Mouse (Mus musculus) neutrophil, adult 5-6 weeks (primary cell): Measurements from ENCODE around the gene Fbxo41. TPM values are rescaled to one million over a fixed set of nuclear protein-coding genes. Genes with fewer than 3 reads are reported as not detected.

Experiments used
- ATAC-seq: fragments of 151-379, 151-347 bp; 2 replicates; pipeline ENCODE4 v1.8.0; 2017; ENCODE audit warnings: mild to moderate bottlenecking, moderate TSS enrichment; ENCODE audit not compliant: insufficient number of reproducible peaks, poor library complexity, low FRiP score, severe bottlenecking; ENCODE audit errors: extremely low read depth
- total RNA-seq: library from RNA; stranded (forward); fragments of 200-1000 nt; gene quantifications from 2 replicates; pipeline ENCODE4 v1.2.3, GENCODE M21; 2017

Fbxo41 gene
- 0.12 TPM in 1 of 2 replicates, not detected in the other for total RNA-seq

- ATAC-seq: no peak
Observed at GRCm38 (mm10) chr6:85502911-85503250, at the start of gene Fbxo41. Gene Fbxo41 (minus strand): TSS chr6:85502994.

- no peak for ATAC-seq
Observed at GRCm38 (mm10) chr6:85547642-85548041, 44.8 kb upstream of the Fbxo41 start.

DNA sequence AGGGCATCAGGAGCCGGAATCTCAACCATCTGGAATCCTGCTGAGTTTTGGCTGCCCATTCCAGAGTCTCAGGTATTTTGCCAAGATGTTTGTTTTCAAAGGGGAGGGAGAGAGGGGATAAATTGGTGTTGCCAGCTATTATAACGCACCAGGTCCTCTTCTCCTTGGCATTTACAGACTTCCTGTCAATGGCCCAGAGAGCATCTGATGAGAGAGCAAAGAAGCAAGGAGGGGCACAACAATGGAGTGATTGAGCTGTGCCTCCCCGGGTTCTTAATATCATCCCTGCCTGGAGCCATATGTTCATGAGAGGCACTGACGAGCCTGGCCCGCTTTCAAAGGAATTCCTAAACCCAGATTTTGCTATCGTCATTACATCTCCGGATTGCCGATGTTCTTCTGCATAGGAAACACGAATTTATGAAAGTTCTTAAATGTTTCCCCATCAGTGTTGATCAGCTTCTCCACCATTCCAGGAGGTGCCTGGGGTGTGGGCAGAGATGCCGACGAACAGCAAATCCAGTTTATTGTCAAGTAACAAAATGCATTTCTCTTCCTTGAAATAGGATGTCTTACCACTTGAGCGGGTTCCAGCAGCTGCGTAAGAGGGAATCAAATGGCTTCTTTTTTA is 41.6 kb upstream of the Fbxo41 start:
- no peak for ATAC-seq

DNA sequence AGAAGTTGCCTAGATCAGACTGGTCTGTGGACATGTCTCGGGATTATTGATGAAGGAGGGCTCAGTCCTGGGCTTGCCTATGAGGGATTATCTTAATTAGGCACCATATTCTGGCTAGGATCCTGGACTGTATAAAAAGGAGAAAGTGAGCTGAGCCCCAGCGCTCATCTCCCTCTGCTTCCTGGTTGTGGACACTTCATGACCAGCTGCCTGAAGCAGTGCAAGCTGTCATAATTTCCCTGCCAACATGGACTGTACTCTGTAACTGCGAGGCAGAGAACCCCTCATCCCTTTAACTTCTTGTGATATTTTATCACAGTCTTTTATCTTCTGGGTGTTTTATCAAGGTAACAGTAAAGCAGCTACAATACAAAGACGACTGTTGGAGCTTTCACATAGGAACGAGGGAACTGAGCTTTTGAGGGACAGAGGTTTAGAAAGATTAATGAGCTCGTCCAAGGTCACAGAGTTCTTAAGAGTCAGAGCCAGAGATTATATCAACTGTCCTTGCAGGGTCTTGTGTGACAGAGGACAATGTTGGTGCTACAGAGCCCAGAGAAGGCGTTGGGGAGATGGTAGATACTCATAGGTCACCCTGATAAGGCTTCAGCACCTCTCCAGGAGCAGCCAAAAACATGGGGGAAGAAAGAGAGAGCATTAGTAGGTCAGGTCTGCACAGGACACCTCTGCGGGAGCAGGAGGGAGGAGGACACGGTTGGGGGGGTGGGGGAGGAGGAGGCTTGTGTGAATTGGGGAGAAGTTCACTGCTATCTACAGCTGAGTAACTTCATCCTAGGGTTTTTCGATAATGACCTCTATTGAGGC is 40.8 kb upstream of the Fbxo41 start:
- no peak for ATAC-seq

- no peak for ATAC-seq
Observed at GRCm38 (mm10) chr6:85522825-85523224, 20.0 kb upstream of the Fbxo41 start.

- ATAC-seq: no peak
Observed at GRCm38 (mm10) chr6:85522026-85522425, 19.2 kb upstream of the Fbxo41 start.

DNA sequence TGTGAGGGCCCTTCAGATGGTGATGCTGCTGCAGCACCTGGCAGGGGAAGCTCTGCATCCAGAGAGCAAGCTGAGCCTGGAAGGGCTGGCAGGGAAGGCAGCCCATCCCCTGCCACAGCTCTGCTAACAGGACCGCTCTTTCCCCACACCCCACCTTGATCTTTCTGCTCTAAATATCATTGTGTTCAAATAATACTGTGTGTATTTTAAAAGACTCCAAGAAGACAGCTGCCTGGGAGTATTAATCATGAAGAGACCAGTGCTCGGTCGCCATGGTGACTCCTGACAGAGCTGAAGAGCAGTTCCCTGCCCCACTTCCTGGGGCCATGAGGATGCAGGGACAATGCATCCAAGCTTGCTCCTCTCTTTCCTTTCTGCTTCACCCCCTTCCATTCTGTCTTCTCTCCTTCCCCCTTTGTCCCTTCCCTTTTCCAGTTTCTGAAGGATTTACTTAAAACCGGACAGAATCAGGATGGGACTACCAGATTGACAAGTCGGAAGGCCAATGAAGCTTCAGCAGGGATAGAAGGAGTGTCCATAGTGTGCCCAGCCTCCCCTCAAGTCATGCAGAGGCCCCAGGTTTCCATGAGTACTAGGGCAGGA is 15.4 kb upstream of the Fbxo41 start:
- no peak for ATAC-seq

- ATAC-seq: no peak
Observed at GRCm38 (mm10) chr6:85515941-85516340, 13.1 kb upstream of the Fbxo41 start.

- ATAC-seq: no peak
Observed at GRCm38 (mm10) chr6:85513531-85513910, 10.7 kb upstream of the Fbxo41 start, which contains the start of gene Egr4. Gene Egr4 (minus strand): TSS chr6:85513589.

GRCm38 (mm10) chr6:85512577-85513530 is 10.1 kb upstream of the Fbxo41 start:
- no peak for ATAC-seq

- no peak for ATAC-seq
Observed at GRCm38 (mm10) chr6:85512056-85512440, 9.3 kb upstream of the Fbxo41 start.

DNA sequence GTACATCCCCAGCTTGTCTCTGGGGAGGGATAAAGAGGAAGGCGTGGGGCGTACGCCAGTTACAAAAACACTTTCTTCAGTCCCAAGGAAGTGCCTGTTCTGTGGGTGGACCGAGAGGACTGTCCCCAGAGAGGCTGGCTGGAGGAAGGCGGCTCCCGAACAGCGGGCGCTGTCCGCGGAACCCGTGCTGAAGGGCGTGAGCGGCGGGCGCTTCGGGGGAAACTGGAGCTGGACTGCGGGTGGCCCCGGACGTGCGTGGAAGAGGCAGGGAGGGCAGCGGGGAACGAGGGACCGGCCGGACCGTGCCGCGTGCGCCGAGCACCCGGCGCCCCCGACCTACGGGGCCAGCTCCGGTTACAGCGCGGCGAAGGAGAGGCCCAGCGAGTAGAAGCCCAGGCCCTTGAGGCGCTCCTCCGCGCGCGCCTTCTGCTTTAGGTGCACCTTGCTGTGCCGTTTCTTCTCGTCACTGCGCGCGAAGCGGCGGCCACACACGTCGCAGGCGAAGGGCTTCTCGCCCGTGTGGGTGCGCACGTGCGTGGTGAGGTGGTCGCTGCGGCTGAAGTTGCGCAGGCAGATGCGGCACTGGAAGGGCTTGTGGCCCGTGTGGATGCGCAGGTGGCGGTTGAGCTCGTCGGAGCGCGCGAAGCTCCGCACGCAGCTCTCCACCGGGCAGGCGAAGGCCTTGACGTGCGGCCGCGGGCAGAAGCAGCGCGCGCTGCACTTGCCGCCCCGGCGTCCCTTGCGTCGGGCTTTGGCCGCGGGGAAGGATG is 8.7 kb upstream of the Fbxo41 start:
- ATAC-seq: no peak

- no peak for ATAC-seq
Observed at GRCm38 (mm10) chr6:85510476-85510875, 7.7 kb upstream of the Fbxo41 start.

DNA sequence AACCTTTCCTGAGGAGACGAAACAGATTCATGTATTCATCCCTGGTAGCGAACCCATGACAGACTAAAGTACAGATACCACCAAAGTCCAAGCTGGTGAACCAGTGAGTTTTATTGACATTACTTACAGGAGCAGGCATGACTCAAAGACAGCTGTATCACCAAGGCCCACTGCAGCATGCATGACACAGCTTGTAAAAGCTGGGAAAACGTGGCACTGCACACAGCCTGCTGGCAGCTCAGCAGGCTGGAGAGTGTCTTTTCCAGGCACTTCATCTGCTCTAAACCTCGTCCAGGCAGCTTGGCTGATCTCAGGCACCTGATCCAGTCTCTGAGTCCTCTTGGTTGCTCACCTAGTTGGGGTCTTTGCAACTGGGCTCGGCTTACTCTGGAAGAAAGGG is 5.8 kb upstream of the Fbxo41 start:
- no peak for ATAC-seq

DNA sequence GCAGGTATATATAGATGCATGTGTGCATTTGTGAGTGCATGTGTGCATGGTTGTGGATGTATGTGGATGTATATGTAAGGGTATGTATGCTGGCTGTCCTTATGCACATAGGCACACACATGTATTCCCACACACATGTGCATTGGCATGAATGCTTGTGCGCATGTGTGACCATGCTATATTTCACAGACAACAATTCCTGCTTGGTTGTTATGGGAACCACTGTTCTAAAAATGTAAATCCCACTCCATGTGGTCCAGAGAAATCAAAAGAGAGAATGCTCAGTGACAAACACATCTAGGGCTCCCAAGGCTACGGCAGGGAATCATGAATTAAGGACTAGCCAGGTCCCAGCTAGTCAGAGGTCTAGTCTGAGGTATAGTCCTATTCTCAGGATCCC is 2.1 kb upstream of the Fbxo41 start:
- no peak for ATAC-seq

DNA sequence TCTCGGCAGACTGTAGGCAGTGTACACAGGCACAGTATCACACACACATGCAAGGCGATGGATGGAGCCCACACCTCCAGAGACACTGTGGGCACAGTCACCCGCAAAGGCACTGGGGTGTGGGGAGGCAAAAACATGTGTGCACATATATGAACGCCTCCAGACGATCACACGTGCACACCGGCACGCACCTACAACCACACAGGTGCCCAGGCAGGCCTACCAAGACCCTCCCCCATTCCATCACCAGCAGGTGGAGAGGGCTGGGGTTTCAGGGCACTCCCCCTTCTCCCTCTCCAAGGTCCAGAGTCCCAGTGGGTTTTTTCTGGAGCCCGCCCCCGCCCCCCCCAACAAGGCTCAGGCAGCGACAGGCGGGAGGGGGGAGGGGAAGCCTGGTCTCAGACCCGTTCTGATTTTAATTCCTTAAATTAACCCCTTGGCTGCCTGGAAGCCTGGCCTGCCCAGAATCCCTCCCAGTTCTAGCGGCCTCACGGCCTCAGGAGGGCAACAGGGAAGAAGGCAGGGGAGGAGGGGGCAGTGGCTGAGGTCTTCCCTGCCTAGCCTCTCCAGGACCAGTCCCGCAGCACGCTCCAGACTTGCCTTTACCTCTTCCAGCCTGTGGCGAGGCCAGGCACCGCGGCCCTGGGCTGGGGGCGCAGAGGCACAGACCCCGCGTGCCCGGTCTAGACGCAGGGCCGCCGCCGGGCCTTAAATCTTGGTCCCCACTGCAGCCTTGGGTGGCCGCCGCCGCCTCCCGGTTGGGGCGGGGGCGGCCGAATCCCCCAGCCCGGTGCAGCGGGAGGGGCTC is 487 bp downstream of the Fbxo41 start:
- no peak for ATAC-seq

- ATAC-seq: no peak
Observed at GRCm38 (mm10) chr6:85501571-85502102, 1.2 kb downstream of the Fbxo41 start.
